Mouse (Mus musculus): ENCODE measurements around the gene Dcun1d1. TPM values are rescaled to one million over a fixed set of nuclear protein-coding genes. Genes with fewer than 3 reads are reported as not detected.

Dcun1d1 gene
- polyA plus RNA-seq (2011; ENCODE audit: insufficient read depth, insufficient read length, low replicate concordance, missing spikeins), result 23.3 and 28.0 TPM in 2 replicates

- TF ChIP-seq POLR2A (IDR thresholded peaks at IDR 0.05; ENCODE audit: borderline replicate concordance, control insufficient read depth, low read depth, low read length), result no peak
- no peak for TF ChIP-seq CTCF (IDR thresholded peaks at IDR 0.05; ENCODE audit: control insufficient read depth, insufficient read depth, low read length)
- WGBS, result 88% methylated on average over 6 of the region's 6 CpGs
- no peak within 1 kb of the TSS for H3K27ac ChIP-seq (ENCODE audit: control insufficient read depth, insufficient read depth, low read depth, low read length, poor library complexity)
These were observed at the start of gene Dcun1d1 for GRCm38 (mm10) chr3:35937345-35937744. Gene Dcun1d1 (minus strand): TSS chr3:35937445.

GRCm38 (mm10) chr3:35986266-35986665, 49.0 kb upstream of the Dcun1d1 start:
- no peak for TF ChIP-seq POLR2A (IDR thresholded peaks at IDR 0.05; ENCODE audit: borderline replicate concordance, control insufficient read depth, low read depth, low read length)
- TF ChIP-seq CTCF (IDR thresholded peaks at IDR 0.05; ENCODE audit: control insufficient read depth, insufficient read depth, low read length), result no peak
- Histone ChIP-seq H3K4me3 (replicated peaks; ENCODE audit: control insufficient read depth, low read depth, low read length) (no peak overlapping the region), H3K4me1 (ENCODE audit: control insufficient read depth, insufficient read depth, low read length) (no peaks in the 10 kb centered on the region), H3K27ac (ENCODE audit: control insufficient read depth, insufficient read depth, low read depth, low read length, poor library complexity) (no peak overlapping the region)
- WGBS, result 83% methylated on average over 6 of the region's 6 CpGs

More at GRCm38 (mm10) chr3:35937345-35937744, at the start of gene Dcun1d1:
- Histone ChIP-seq H3K4me1 (ENCODE audit: control insufficient read depth, insufficient read depth, low read length) (peaks cover 3% of the 10 kb centered on the region), H3K4me3 (replicated peaks; ENCODE audit: control insufficient read depth, low read depth, low read length) (no peak within 1 kb of the TSS)

- WGBS, result 36% methylated on average over 7 of the region's 7 CpGs
- Histone ChIP-seq H3K4me1 (ENCODE audit: control insufficient read depth, insufficient read depth, low read length) (no peaks in the 10 kb centered on the region; the same call in 1 of the 2 replicates), H3K27ac (ENCODE audit: control insufficient read depth, insufficient read depth, low read depth, low read length, poor library complexity) (no peak overlapping the region), H3K4me3 (replicated peaks; ENCODE audit: control insufficient read depth, low read depth, low read length) (no peak overlapping the region)
- TF ChIP-seq CTCF (IDR thresholded peaks at IDR 0.05; ENCODE audit: control insufficient read depth, insufficient read depth, low read length) (peak; percentile 73), POLR2A (IDR thresholded peaks at IDR 0.05; ENCODE audit: borderline replicate concordance, control insufficient read depth, low read depth, low read length) (no peak)
These were observed 36.3 kb upstream of the Dcun1d1 start for GRCm38 (mm10) chr3:35973551-35973950.

DNA sequence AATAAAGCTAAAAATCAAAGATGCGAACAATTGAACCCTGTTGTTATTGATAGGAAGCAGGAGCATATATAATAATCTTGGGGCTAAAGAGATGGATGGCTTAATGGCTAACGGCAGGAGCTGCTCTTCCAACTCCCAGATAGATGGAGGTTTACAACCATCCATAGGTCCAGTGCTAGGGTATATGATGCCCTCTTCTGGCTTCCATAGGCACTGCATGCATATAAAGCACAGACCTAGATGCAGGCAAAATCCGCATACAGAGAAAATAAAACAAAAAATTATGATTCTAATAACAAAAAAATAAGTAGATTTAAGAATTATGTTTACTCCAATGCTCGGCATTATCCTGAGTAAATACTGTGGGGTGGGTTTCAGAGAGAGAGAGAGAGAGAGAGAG, 35.7 kb upstream of the Dcun1d1 start:
- H3K4me3 ChIP-seq (replicated peaks; ENCODE audit: control insufficient read depth, low read depth, low read length), result no peak overlapping the region
- TF ChIP-seq POLR2A (IDR thresholded peaks at IDR 0.05; ENCODE audit: borderline replicate concordance, control insufficient read depth, low read depth, low read length) (no peak), CTCF (IDR thresholded peaks at IDR 0.05; ENCODE audit: control insufficient read depth, insufficient read depth, low read length) (peak; percentile 15; the same call in 1 of the 2 replicates)
- H3K4me1 ChIP-seq (ENCODE audit: control insufficient read depth, insufficient read depth, low read length), result no peaks in the 10 kb centered on the region; the same call in 1 of the 2 replicates
- H3K27ac ChIP-seq (ENCODE audit: control insufficient read depth, insufficient read depth, low read depth, low read length, poor library complexity), result no peak overlapping the region
- 67% methylated on average over 4 of the region's 4 CpGs for WGBS

DNA sequence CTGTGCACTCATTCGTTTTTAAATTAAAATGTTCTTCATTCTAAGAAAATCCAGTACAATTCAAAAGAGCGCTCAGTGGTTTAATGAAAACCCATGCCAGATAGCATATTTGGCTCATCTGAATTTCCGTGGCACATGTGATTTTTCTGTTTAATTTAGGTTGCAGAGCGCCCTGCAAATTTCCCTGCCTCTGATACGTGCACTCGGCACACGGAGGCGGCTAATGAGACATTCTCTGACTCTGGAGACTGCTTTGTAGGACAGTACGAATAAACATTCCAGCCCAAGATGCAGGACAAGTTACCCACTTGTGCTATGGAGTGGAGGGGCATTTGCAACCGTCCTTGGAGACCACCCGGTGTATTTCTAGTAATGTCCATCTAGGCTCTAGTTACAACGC, 33.9 kb upstream of the Dcun1d1 start:
- 87% methylated on average over 12 of the region's 12 CpGs for WGBS
- peaks cover 3% of the 10 kb centered on the region; the same call in 1 of the 2 replicates for H3K4me1 ChIP-seq (ENCODE audit: control insufficient read depth, insufficient read depth, low read length)
- no peak overlapping the region for H3K27ac ChIP-seq (ENCODE audit: control insufficient read depth, insufficient read depth, low read depth, low read length, poor library complexity)
- TF ChIP-seq POLR2A (IDR thresholded peaks at IDR 0.05; ENCODE audit: borderline replicate concordance, control insufficient read depth, low read depth, low read length) (no peak), CTCF (IDR thresholded peaks at IDR 0.05; ENCODE audit: control insufficient read depth, insufficient read depth, low read length) (no peak)
- H3K4me3 ChIP-seq (replicated peaks; ENCODE audit: control insufficient read depth, low read depth, low read length), result no peak overlapping the region

GRCm38 (mm10) chr3:35970441-35970840, 33.2 kb upstream of the Dcun1d1 start:
- TF ChIP-seq CTCF (IDR thresholded peaks at IDR 0.05; ENCODE audit: control insufficient read depth, insufficient read depth, low read length), result no peak
- 82% methylated on average over 4 of the region's 4 CpGs for WGBS
- no peak overlapping the region for H3K27ac ChIP-seq (ENCODE audit: control insufficient read depth, insufficient read depth, low read depth, low read length, poor library complexity)
- peaks cover 3% of the 10 kb centered on the region; the same call in 1 of the 2 replicates for H3K4me1 ChIP-seq (ENCODE audit: control insufficient read depth, insufficient read depth, low read length)
- no peak overlapping the region for H3K4me3 ChIP-seq (replicated peaks; ENCODE audit: control insufficient read depth, low read depth, low read length)

- 43% methylated on average over 8 of the region's 8 CpGs for WGBS
- Histone ChIP-seq H3K4me3 (replicated peaks; ENCODE audit: control insufficient read depth, low read depth, low read length) (no peak overlapping the region), H3K4me1 (ENCODE audit: control insufficient read depth, insufficient read depth, low read length) (peaks cover 3% of the 10 kb centered on the region; the same call in 1 of the 2 replicates), H3K27ac (ENCODE audit: control insufficient read depth, insufficient read depth, low read depth, low read length, poor library complexity) (peak overlapping the region; percentile 25; the same call in 1 of the 2 replicates)
- no peak for TF ChIP-seq CTCF (IDR thresholded peaks at IDR 0.05; ENCODE audit: control insufficient read depth, insufficient read depth, low read length)
- TF ChIP-seq POLR2A (IDR thresholded peaks at IDR 0.05; ENCODE audit: borderline replicate concordance, control insufficient read depth, low read depth, low read length), result no peak
These were observed 30.2 kb upstream of the Dcun1d1 start for GRCm38 (mm10) chr3:35967366-35967921.

- TF ChIP-seq POLR2A (IDR thresholded peaks at IDR 0.05; ENCODE audit: borderline replicate concordance, control insufficient read depth, low read depth, low read length) (no peak), CTCF (IDR thresholded peaks at IDR 0.05; ENCODE audit: control insufficient read depth, insufficient read depth, low read length) (no peak)
- no peak overlapping the region for H3K27ac ChIP-seq (ENCODE audit: control insufficient read depth, insufficient read depth, low read depth, low read length, poor library complexity)
- H3K4me1 ChIP-seq (ENCODE audit: control insufficient read depth, insufficient read depth, low read length), result peaks cover 3% of the 10 kb centered on the region; the same call in 1 of the 2 replicates
- 5% methylated on average over 2 of the region's 2 CpGs for WGBS
- no peak overlapping the region for H3K4me3 ChIP-seq (replicated peaks; ENCODE audit: control insufficient read depth, low read depth, low read length)
These were observed 29.2 kb upstream of the Dcun1d1 start for GRCm38 (mm10) chr3:35966493-35966892.

Measured in bone marrow, adult 2 months (tissue).